Mouse (Mus musculus): ENCODE measurements at regions not wholly inside any gene's neighbourhood (a gene's known extent, or its start where the extent isn't known, plus 50 kb on each side); places are given as distances from the start of the nearest gene placed in this dataset.
"Not testable (repeated sequence)": the region's sequence is repeated elsewhere in the genome, so short reads cannot be mapped to it uniquely, and the experiment has no call there.

DNA sequence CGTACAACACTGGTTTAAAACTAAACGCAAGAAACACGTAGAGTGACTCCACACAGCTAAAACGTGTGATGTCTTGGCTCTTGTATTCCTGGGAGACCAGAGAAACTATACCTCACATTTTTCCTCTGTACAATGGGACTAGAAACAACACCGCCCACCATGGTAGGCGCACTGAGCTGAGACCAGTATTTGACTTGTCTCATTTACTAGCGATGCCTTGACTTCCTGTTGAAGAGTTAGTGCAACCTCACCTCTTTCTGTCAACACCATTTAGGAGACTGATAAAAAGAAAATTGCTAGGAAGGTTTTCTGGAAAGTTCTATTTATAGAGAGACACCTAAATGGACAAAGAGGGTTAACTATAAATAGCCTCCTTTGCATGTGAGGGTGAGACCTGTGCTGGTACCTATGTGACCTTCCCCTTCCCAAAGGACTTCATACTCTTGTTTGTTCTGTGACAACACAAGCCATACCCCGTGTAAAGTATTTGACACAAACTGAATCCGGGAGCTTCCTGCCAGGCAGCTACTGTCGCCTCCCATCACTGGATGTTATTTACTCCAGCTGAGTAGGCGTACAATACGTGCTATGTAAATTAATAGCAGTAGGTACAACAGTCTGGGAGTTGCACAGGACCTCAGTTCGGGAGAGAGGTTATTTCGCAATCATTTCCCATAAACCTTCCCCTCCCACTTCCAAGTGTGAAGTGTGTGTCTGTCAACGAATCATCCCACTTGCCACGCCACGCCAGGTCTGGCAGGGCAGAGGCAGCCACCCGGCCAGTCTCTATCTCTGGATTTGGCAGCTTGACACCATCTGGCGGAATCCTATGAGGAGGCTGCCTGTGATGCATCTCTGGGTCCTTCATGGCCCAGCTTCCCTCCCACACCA lies 174.7 kb upstream of the Serp2 start:
- WGBS: 93% methylated on average over 19 of the region's 19 CpGs

DNA sequence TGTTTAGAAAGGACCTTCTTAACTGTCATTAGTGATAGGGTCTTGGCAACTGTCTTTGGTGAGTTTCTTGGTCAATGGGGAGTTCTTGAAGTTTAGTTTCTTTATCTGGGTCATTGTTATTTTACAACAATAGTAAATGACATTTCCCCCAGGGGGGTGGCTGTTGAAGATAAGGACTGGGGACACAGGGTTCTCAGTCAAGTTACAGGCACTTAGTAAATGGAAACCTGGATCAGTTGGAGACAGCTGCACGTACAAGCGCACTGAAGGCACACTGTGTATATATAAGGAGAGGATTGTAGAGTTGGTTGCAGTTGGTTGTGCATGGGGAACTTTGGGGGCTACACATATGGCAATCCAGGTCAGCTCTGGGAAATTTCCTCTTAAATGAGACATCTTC lies 169.2 kb upstream of the Serp2 start:
- H3K27ac ChIP-seq: no peak overlapping the region
- no peaks in the 10 kb centered on the region for H3K36me3 ChIP-seq
- 92% methylated on average over 2 of the region's 2 CpGs for WGBS
- H3K27me3 ChIP-seq: no peaks in the 10 kb centered on the region
- no peak overlapping the region for H3K4me3 ChIP-seq (replicated peaks)
- ATAC-seq: no peak
- no peak overlapping the region for H3K9ac ChIP-seq (replicated peaks)
- H3K4me1 ChIP-seq (replicated peaks): 0 out of 2 replicates have a peak, but pooled peaks cover 3% of the 10 kb centered on the region
- H3K4me2 ChIP-seq (replicated peaks): no peak overlapping the region
- no peaks in the 10 kb centered on the region for H3K9me3 ChIP-seq

More for the DNA sequence above, 174.7 kb upstream of the Serp2 start:
- H3K9me3 ChIP-seq: no peaks in the 10 kb centered on the region
- no peak overlapping the region for H3K27ac ChIP-seq
- no peaks in the 10 kb centered on the region for H3K36me3 ChIP-seq
- no peak overlapping the region for H3K4me2 ChIP-seq (replicated peaks)
- ATAC-seq: no peak
- H3K4me3 ChIP-seq (replicated peaks): no peak overlapping the region
- peaks cover 14% of the 10 kb centered on the region for H3K4me1 ChIP-seq (replicated peaks)
- no peak overlapping the region for H3K9ac ChIP-seq (replicated peaks)
- no peaks in the 10 kb centered on the region for H3K27me3 ChIP-seq

DNA sequence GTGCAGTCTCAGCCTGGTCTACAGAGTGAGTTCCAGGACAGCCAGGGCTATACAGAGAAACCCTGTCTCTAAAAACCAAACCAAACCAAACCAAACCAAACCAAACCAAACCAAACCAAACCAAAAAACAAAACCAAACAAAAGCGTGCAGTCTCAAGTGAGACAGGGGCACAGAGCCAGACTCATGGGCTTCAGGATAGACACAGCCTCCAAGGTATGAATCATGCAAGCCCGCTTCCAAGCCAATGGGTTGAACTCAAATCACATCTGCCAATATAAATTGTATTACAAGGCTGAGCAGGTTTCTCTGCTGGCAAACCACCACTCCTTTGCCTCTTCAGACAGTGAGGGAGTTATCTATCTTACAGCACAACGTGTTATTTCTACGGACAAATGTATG lies 168.5 kb upstream of the Serp2 start:
- H3K4me1 ChIP-seq (replicated peaks); H3K4me2 ChIP-seq (replicated peaks); H3K4me3 ChIP-seq (replicated peaks); H3K27ac ChIP-seq; H3K36me3 ChIP-seq; H3K9ac ChIP-seq (replicated peaks); ATAC-seq; H3K27me3 ChIP-seq; H3K9me3 ChIP-seq: not testable (repeated sequence)
- WGBS: 96% methylated on average over 4 of the region's 4 CpGs

DNA sequence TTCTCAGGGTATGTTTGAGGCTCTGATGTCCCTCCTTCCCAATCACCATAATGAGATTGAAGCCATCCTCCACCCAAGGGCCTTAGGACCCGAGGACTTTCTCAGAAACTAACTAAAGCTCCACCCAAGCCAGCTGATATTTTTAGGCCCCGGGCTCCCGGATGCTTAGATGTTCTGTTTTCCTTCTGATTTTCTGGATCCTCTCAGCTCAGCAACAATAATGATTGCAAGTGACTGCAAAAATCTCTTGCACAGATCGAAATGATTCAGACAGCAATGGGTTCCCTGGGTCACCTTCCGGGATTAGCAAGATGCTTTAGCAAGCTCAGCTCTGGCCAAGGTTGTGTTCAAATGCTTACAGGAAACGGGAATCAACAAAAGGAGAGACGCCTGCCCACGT lies 168.1 kb upstream of the Serp2 start:
- Histone ChIP-seq H3K36me3 (no peaks in the 10 kb centered on the region), H3K27me3 (no peaks in the 10 kb centered on the region), H3K4me1 (replicated peaks) (0 out of 2 replicates have a peak, but pooled peaks cover 3% of the 10 kb centered on the region), H3K9me3 (0 out of 2 replicates have a peak, but pooled peaks cover 3% of the 10 kb centered on the region), H3K4me2 (replicated peaks) (no peak overlapping the region), H3K9ac (replicated peaks) (no peak overlapping the region), H3K4me3 (replicated peaks) (no peak overlapping the region), H3K27ac (no peak overlapping the region)
- ATAC-seq: no peak
- WGBS: 91% methylated on average over 8 of the region's 8 CpGs

DNA sequence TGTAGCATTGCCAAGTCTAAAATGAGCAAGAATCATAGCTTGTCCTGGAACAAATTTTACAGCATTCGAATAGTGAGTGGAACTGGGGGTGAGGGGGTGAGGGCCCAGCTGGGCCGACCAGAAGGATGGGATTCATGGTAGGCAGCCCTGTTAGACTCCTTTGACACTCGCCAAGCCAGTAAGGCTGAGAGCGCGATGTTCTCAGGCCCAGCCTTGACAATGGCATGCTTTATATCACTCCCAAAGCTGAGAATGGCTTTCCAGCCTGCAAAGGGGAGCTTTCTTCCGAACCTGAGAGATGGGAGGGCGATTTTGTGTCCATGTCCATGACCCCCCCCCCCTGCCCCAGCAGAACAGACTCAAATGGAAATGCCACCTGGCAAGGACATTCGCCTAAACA lies 167.7 kb upstream of the Serp2 start:
- no peaks in the 10 kb centered on the region for H3K27me3 ChIP-seq
- H3K9me3 ChIP-seq: 0 out of 2 replicates have a peak, but pooled peaks cover 3% of the 10 kb centered on the region
- no peak overlapping the region for H3K9ac ChIP-seq (replicated peaks)
- H3K27ac ChIP-seq: no peak overlapping the region
- no peak for ATAC-seq
- 81% methylated on average over 8 of the region's 8 CpGs for WGBS
- no peak overlapping the region for H3K4me2 ChIP-seq (replicated peaks)
- H3K4me3 ChIP-seq (replicated peaks): no peak overlapping the region
- 0 out of 2 replicates have a peak, but pooled peaks cover 3% of the 10 kb centered on the region for H3K4me1 ChIP-seq (replicated peaks)
- no peaks in the 10 kb centered on the region for H3K36me3 ChIP-seq

DNA sequence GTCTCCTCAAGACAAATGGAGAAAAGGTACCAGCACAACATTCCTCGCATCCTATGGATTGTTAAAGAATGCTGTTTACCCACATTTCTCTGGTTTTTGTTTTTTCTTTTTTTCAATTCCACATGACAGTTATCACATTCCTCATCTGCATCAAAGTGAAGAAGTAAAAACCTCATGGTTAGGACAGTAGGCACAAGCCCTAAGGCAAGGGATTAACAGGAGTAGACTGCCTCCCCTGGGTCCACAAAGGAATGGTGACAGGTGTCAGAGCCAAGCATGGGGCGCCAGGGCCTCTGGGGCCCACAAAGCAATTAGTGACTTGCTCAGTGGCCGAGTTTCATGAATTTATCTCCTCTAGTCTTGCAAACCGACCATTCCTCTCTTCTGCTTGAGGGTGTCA lies 166.9 kb upstream of the Serp2 start:
- H3K27ac ChIP-seq: no peak overlapping the region
- H3K9ac ChIP-seq (replicated peaks): no peak overlapping the region
- H3K4me2 ChIP-seq (replicated peaks): no peak overlapping the region
- ATAC-seq: no peak
- no peaks in the 10 kb centered on the region for H3K27me3 ChIP-seq
- H3K4me1 ChIP-seq (replicated peaks): 0 out of 2 replicates have a peak, but pooled peaks cover 3% of the 10 kb centered on the region
- H3K36me3 ChIP-seq: no peaks in the 10 kb centered on the region
- 0 out of 2 replicates have a peak, but pooled peaks cover 3% of the 10 kb centered on the region for H3K9me3 ChIP-seq
- no peak overlapping the region for H3K4me3 ChIP-seq (replicated peaks)
- WGBS: 46% methylated on average over 4 of the region's 4 CpGs

DNA sequence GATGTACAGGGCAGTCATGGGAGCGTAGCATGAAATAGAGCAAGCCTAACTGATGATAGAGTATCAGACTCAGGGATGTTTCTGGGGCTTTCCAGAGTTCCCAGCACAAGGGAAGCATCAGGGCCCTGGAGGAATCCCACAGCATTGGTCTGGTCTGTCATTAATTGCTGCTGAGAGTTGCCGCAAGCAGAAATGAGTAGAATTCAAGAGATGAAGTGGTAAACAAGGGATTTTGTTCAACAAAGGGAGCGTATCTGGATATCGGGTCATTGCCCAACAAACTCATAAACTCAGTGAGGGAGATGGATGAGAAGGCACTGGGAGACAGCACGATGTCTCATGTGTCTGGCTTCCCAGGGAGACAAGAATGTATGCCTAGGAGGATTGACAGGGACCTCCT lies 165.6 kb upstream of the Serp2 start:
- H3K27ac ChIP-seq: no peak overlapping the region
- 0 out of 2 replicates have a peak, but pooled peaks cover 3% of the 10 kb centered on the region for H3K9me3 ChIP-seq
- no peak overlapping the region for H3K9ac ChIP-seq (replicated peaks)
- H3K27me3 ChIP-seq: no peaks in the 10 kb centered on the region
- 0 out of 2 replicates have a peak, but pooled peaks cover 3% of the 10 kb centered on the region for H3K4me1 ChIP-seq (replicated peaks)
- no peak overlapping the region for H3K4me2 ChIP-seq (replicated peaks)
- H3K4me3 ChIP-seq (replicated peaks): no peak overlapping the region
- no peaks in the 10 kb centered on the region for H3K36me3 ChIP-seq
- 93% methylated on average over 5 of the region's 5 CpGs for WGBS
- ATAC-seq: no peak

DNA sequence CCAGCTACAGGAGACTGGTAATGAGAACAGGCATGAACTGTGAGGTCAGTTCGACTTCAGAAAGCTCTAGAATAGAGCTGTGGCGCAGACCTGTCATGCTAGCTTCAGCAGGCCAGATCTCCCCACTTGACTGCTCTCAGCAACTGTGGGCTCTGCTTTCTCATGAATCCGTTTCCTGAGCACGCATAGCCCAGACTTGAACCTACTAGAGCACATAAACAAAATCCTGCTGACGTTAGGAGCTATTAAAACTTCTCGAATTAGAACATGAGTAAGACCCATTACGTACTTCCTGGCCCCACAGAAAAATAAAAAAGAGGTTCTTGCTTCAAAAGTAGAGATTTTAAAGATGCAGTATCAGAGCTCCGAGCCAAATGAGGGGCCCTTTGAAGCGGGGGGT lies 165.1 kb upstream of the Serp2 start:
- no peaks in the 10 kb centered on the region for H3K27me3 ChIP-seq
- H3K9me3 ChIP-seq: 0 out of 2 replicates have a peak, but pooled peaks cover 3% of the 10 kb centered on the region
- H3K4me2 ChIP-seq (replicated peaks): no peak overlapping the region
- no peak for ATAC-seq
- no peak overlapping the region for H3K9ac ChIP-seq (replicated peaks)
- 0 out of 2 replicates have a peak, but pooled peaks cover 3% of the 10 kb centered on the region for H3K4me1 ChIP-seq (replicated peaks)
- H3K4me3 ChIP-seq (replicated peaks): no peak overlapping the region
- no peaks in the 10 kb centered on the region for H3K36me3 ChIP-seq
- WGBS: 93% methylated on average over 9 of the region's 9 CpGs
- H3K27ac ChIP-seq: no peak overlapping the region

DNA sequence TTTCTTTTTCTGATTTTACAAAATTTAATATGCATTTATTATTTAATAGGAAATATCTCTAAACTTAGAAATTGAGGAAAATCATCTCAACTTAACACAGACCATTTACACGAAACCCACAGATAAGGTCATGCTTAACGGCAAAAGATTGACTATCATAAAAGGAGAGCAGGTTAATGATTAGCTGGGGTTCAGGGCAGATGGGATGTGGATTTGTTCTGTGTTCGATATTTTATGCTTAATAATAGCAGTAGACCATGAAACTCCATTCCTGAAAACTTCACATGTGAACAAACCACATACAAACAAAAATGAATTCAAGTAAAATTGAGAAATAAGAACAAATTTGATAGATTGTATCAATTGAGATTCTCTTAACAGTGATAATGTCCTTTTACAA lies 160.4 kb upstream of the Serp2 start:
- Histone ChIP-seq H3K27ac (no peak overlapping the region), H3K9me3 (0 out of 2 replicates have a peak, but pooled peaks cover 3% of the 10 kb centered on the region), H3K9ac (replicated peaks) (no peak overlapping the region), H3K27me3 (no peaks in the 10 kb centered on the region), H3K4me2 (replicated peaks) (no peak overlapping the region), H3K36me3 (no peaks in the 10 kb centered on the region), H3K4me3 (replicated peaks) (no peak overlapping the region), H3K4me1 (replicated peaks) (no peaks in the 10 kb centered on the region)
- 92% methylated on average over 3 of the region's 3 CpGs for WGBS
- no peak for ATAC-seq

DNA sequence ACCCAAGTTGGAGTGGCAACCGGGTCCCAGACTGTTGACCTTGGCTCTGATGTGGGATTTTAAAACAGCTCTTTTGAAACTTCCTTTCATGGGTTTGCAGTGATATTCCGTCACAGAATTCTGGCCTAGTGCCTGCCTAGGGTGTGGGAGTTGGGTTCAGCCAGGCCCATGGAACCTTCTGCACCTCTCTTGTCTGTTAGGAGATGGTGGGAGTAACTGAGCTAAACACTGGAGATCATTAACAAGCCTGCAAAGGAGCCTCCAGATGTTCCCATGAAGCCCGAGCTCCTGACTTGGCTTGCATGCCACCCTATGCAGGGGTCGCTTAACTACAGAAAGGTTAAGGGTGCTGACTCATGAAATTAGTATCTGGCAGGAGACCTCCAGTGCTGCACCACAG lies 158.0 kb upstream of the Serp2 start:
- WGBS: 88% methylated on average over 4 of the region's 4 CpGs
- H3K27me3 ChIP-seq: no peaks in the 10 kb centered on the region

DNA sequence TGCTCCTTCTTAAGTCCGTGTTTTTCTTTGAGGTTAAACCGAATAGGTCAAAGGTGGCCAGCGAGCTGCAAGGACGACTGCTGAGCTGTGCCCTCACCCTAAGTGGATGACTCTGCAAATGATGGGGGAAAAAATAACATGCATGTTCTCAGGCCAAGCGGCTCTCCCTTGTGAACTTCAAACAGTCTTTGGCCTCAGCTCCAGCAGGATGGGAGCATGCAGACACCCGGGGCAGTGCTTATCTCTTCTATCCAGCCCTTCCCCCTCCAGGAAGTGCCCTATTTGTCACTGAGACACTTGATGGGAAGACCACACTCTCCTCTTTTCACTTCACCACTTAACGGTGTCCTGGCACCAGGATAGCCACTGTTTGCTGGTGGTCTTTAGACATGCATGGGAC lies 157.3 kb upstream of the Serp2 start:
- Histone ChIP-seq H3K27ac (no peak overlapping the region), H3K4me1 (replicated peaks) (no peaks in the 10 kb centered on the region), H3K4me3 (replicated peaks) (no peak overlapping the region), H3K9me3 (no peaks in the 10 kb centered on the region), H3K27me3 (no peaks in the 10 kb centered on the region), H3K4me2 (replicated peaks) (no peak overlapping the region), H3K36me3 (no peaks in the 10 kb centered on the region), H3K9ac (replicated peaks) (no peak overlapping the region)
- ATAC-seq: no peak
- WGBS: 69% methylated on average over 7 of the region's 7 CpGs

More for the DNA sequence above, 158.0 kb upstream of the Serp2 start:
- Histone ChIP-seq H3K27ac (no peak overlapping the region), H3K9ac (replicated peaks) (no peak overlapping the region), H3K4me1 (replicated peaks) (no peaks in the 10 kb centered on the region), H3K4me2 (replicated peaks) (no peak overlapping the region), H3K9me3 (no peaks in the 10 kb centered on the region), H3K36me3 (no peaks in the 10 kb centered on the region), H3K4me3 (replicated peaks) (no peak overlapping the region)
- ATAC-seq: no peak

DNA sequence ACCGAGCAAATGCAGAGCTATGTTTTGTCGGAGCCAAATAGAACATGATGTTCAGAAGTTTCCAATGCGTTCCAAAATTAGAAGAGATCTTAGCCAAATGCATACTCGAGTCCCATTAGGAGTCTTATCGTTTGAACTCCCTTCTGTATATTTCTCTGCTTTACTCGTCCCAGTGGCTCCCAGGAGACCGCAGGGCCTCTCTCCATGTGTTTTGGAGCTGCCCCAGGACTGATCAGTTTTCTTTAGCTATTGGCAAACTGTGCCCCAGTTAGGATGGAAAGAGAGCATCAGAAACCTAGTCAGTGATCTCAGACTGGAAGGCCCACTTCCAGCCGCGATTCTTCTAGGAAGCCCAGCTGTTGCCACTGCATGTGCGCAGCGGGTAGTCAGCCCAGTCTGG lies 152.0 kb upstream of the Serp2 start:
- Histone ChIP-seq H3K27me3 (no peaks in the 10 kb centered on the region), H3K4me1 (replicated peaks) (no peaks in the 10 kb centered on the region), H3K9ac (replicated peaks) (no peak overlapping the region), H3K4me3 (replicated peaks) (no peak overlapping the region), H3K4me2 (replicated peaks) (no peak overlapping the region), H3K9me3 (no peaks in the 10 kb centered on the region), H3K27ac (no peak overlapping the region), H3K36me3 (no peaks in the 10 kb centered on the region)
- 88% methylated on average over 11 of the region's 11 CpGs for WGBS
- no peak for ATAC-seq

Measured in midbrain, embryonic 13.5 days (tissue).